In the genomic region with DNA sequence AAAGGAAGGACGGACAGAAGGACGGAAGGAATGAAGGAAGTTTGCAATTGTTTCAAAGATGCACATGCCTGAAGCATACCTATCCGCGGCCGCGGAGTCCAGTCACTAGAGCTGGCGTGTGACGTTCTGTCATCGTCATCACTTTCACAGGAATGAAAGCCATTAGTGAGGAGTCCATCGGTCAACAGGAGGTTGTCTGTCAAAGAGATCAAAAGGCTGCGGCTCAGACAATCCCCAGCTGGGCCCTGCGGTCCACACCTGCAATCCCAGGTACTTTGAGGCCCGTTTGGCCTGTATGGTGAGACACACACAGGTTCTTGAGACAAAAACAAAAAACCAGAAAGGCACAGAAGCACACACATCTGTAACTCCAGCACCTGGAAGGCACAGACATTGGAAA, we compare ENCODE assay signal across 8 mouse cellular contexts. TPM values are rescaled to one million over a fixed set of nuclear protein-coding genes. Genes with fewer than 3 reads are reported as not detected.
DNase-seq lines count a peak whose midpoint lies in the region; ATAC-seq and TF ChIP-seq lines count a peak whose summit lies in the region.

No protein-coding gene starts in this region.

- H3K9ac ChIP-seq in heart, postnatal 0 days (replicated peaks; ENCODE audit: low read depth, low read length): peak overlapping the region; percentile 51
- H3K9ac ChIP-seq in limb, embryonic 12.5 days (replicated peaks): no peak overlapping the region; the same call in 1 of the 2 replicates
- no peak overlapping the region for H3K9ac ChIP-seq in stomach, embryonic 15.5 days

- peaks cover 3% of the 10 kb centered on the region; the same call in 1 of the 2 replicates for H3K9me3 ChIP-seq in megakaryocyte, embryonic 14.5 days
- H3K9me3 ChIP-seq in heart, postnatal 0 days (replicated peaks; ENCODE audit: control insufficient read depth, low read length): no peaks in the 10 kb centered on the region
- no peaks in the 10 kb centered on the region for H3K9me3 ChIP-seq in limb, embryonic 12.5 days
- H3K9me3 ChIP-seq in stomach, embryonic 15.5 days: no peaks in the 10 kb centered on the region

- H3K27ac ChIP-seq in heart, postnatal 0 days (ENCODE audit: low read depth): no peak overlapping the region
- no peak overlapping the region for H3K27ac ChIP-seq in limb, embryonic 12.5 days
- H3K27ac ChIP-seq in stomach, embryonic 15.5 days: no peak overlapping the region

- WGBS in heart, postnatal 0 days: 60% methylated on average over 13 of the region's 13 CpGs
- WGBS in limb, embryonic 12.5 days: 48% methylated on average over 13 of the region's 13 CpGs
- 60% methylated on average over 13 of the region's 13 CpGs for WGBS in stomach, embryonic 15.5 days

- peaks cover 44% of the 10 kb centered on the region for H3K36me3 ChIP-seq in megakaryocyte, embryonic 14.5 days (replicated peaks; ENCODE audit: low read length)
- peaks cover 24% of the 10 kb centered on the region for H3K36me3 ChIP-seq in heart, postnatal 0 days (replicated peaks; ENCODE audit: control insufficient read depth, insufficient read depth, low read length)
- peaks cover 33% of the 10 kb centered on the region for H3K36me3 ChIP-seq in limb, embryonic 12.5 days
- H3K36me3 ChIP-seq in stomach, embryonic 15.5 days: peaks cover 6% of the 10 kb centered on the region; the same call in 1 of the 2 replicates

- no peaks in the 10 kb centered on the region for H3K27me3 ChIP-seq in megakaryocyte, embryonic 14.5 days (replicated peaks)
- H3K27me3 ChIP-seq in heart, postnatal 0 days (ENCODE audit: control insufficient read depth, insufficient read depth, low read length): no peaks in the 10 kb centered on the region
- no peaks in the 10 kb centered on the region for H3K27me3 ChIP-seq in limb, embryonic 12.5 days
- H3K27me3 ChIP-seq in stomach, embryonic 15.5 days (replicated peaks): no peaks in the 10 kb centered on the region

- no peak for TF ChIP-seq EP300 in heart, postnatal 0 days (IDR thresholded peaks at IDR 0.05; ENCODE audit: low read depth)

- H3K4me1 ChIP-seq in megakaryocyte, embryonic 14.5 days: peaks cover 23% of the 10 kb centered on the region
- H3K4me1 ChIP-seq in heart, postnatal 0 days (ENCODE audit: control insufficient read depth, insufficient read depth): peaks cover 9% of the 10 kb centered on the region
- peaks cover 16% of the 10 kb centered on the region for H3K4me1 ChIP-seq in limb, embryonic 12.5 days (replicated peaks)
- H3K4me1 ChIP-seq in stomach, embryonic 15.5 days: peaks cover 11% of the 10 kb centered on the region; the same call in 1 of the 2 replicates

- no peak for DNase-seq in heart, postnatal 0 days (ENCODE audit: low spot score)
- no peak for DNase-seq in spleen, postnatal 10 days (ENCODE audit: low spot score in 2 of 2)
- DNase-seq in B cell, adult 2 months: no peak
- DNase-seq in retina, embryonic 14.5 days (ENCODE audit: low spot score): no peak

- peak overlapping the region; percentile 79 for H3K4me2 ChIP-seq in heart, postnatal 0 days (ENCODE audit: low read depth, low read length)
- peak overlapping the region; percentile 75 for H3K4me2 ChIP-seq in limb, embryonic 12.5 days
- peak overlapping the region; percentile 91 for H3K4me2 ChIP-seq in stomach, embryonic 15.5 days

- ATAC-seq in megakaryocyte, adult 5-6 weeks (ENCODE audit: poor library complexity, severe bottlenecking): no peak
- no peak for ATAC-seq in heart, postnatal 0 days (ENCODE audit: insufficient read depth, low read depth)
- ATAC-seq in limb, embryonic 12.5 days (ENCODE audit: insufficient number of reproducible peaks, insufficient read depth, low FRiP score, low TSS enrichment, low read depth): no peak
- no peak for ATAC-seq in stomach, embryonic 15.5 days (ENCODE audit: insufficient read depth, low FRiP score, low read depth)

- H3K4me3 ChIP-seq in megakaryocyte, embryonic 14.5 days (replicated peaks): peak overlapping the region; percentile 95
- H3K4me3 ChIP-seq in heart, postnatal 0 days (ENCODE audit: low read depth, low read length): peak overlapping the region; percentile 77
- peak overlapping the region; percentile 83 for H3K4me3 ChIP-seq in limb, embryonic 12.5 days (replicated peaks)
- peak overlapping the region; percentile 86; the same call in 1 of the 2 replicates for H3K4me3 ChIP-seq in stomach, embryonic 15.5 days (replicated peaks)

- TF ChIP-seq CTCF in heart, postnatal 0 days (IDR thresholded peaks at IDR 0.05; ENCODE audit: low read depth): no peak

RNA-seq across cellular contexts. Expression of gene Sirt1, which starts 44.6 kb away (rescaled TPM):
- 1.0 TPM in 1 of 2 replicates, not detected in the other for polyA plus RNA-seq in megakaryocyte, embryonic 14.5 days (2012; ENCODE audit: insufficient read depth, low replicate concordance)
- total RNA-seq in megakaryocyte, adult 5-6 weeks (2015): 34.2 and 40.8 TPM in 2 replicates
- total RNA-seq in megakaryocyte, adult 5-6 weeks (2017): 39.1 and 49.8 TPM in 2 replicates
- 10.4 and 10.7 TPM in 2 replicates for total RNA-seq in heart, postnatal 0 days (2014; rRNA removed; ENCODE audit: low replicate concordance)
- polyA plus RNA-seq in heart, postnatal 0 days (2015; fragmentation: Nextera tagmentation; extraction: Ambion mirVana): 2.1 and 2.5 TPM in 2 replicates
- polyA plus RNA-seq in limb, embryonic 12.5 days (2016; fragmentation: Nextera tagmentation; extraction: Ambion mirVana): 7.7 and 9.9 TPM in 2 replicates
- 5.2 and 5.5 TPM in 2 replicates for polyA plus RNA-seq in stomach, embryonic 15.5 days (2015; fragmentation: Nextera tagmentation; extraction: Ambion mirVana)

RNA-seq across cellular contexts. Expression of gene Dnajc12, which starts 45.3 kb away (rescaled TPM):
- 1.0 TPM in 1 of 2 replicates, not detected in the other for polyA plus RNA-seq in megakaryocyte, embryonic 14.5 days (2012; ENCODE audit: insufficient read depth, low replicate concordance)
- total RNA-seq in megakaryocyte, adult 5-6 weeks (2015): 5.1 and 7.1 TPM in 2 replicates
- 0.69 and 1.7 TPM in 2 replicates for total RNA-seq in megakaryocyte, adult 5-6 weeks (2017)
- 3.2 and 3.6 TPM in 2 replicates for total RNA-seq in heart, postnatal 0 days (2014; rRNA removed; ENCODE audit: low replicate concordance)
- polyA plus RNA-seq in heart, postnatal 0 days (2015; fragmentation: Nextera tagmentation; extraction: Ambion mirVana): 9.5 and 11.0 TPM in 2 replicates
- polyA plus RNA-seq in limb, embryonic 12.5 days (2016; fragmentation: Nextera tagmentation; extraction: Ambion mirVana): 13.6 and 16.1 TPM in 2 replicates
- polyA plus RNA-seq in stomach, embryonic 15.5 days (2015; fragmentation: Nextera tagmentation; extraction: Ambion mirVana): 9.3 and 10.5 TPM in 2 replicates
